Mouse (Mus musculus): ENCODE measurements around the gene Kif26b. TPM values are rescaled to one million over a fixed set of nuclear protein-coding genes. Genes with fewer than 3 reads are reported as not detected.

The Kif26b gene
- polyA plus RNA-seq, 1 experiment: 0.28 TPM

DNA sequence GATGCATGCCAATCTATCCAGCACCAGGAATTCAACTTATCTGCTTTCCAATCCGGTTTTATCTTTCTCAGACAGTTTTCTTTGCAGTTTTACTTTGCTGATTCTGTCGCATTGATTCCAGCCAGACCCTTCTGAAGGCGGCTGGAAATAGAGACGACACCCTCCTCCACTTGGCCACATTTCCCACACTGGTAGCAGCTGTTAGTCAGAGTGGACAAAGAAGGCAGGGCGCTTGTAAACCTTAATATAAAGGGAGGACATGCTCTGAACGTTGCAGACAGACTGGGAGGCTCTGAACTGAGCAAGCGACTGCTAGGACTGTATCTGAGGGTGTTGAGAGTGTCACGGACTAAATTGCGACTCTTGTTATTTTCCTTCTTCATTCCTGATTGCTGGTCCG, 11.3 kb downstream of the Kif26b start:
- no peak overlapping the region for H3K27ac ChIP-seq (ENCODE audit: insufficient read depth, low read depth, low read length)
- no peaks in the 10 kb centered on the region for H3K27me3 ChIP-seq (ENCODE audit: control insufficient read depth, insufficient read depth, low read length)
- no peak overlapping the region for H3K4me3 ChIP-seq (ENCODE audit: low read depth, low read length)
- TF ChIP-seq CTCF (IDR thresholded peaks at IDR 0.05; ENCODE audit: extremely low read depth, insufficient read length, insufficient replicate concordance, low read depth, low read length) (no peak), POLR2A (IDR thresholded peaks at IDR 0.05; ENCODE audit: low read depth, low read length) (no peak)
- 70% methylated on average over 10 of the region's 10 CpGs for WGBS
- no peaks in the 10 kb centered on the region for H3K36me3 ChIP-seq (ENCODE audit: control insufficient read depth, insufficient read depth, low read length)
- H3K4me1 ChIP-seq (ENCODE audit: control insufficient read depth, insufficient read depth, insufficient read length, low read length): no peaks in the 10 kb centered on the region; the same call in 1 of the 2 replicates

DNA sequence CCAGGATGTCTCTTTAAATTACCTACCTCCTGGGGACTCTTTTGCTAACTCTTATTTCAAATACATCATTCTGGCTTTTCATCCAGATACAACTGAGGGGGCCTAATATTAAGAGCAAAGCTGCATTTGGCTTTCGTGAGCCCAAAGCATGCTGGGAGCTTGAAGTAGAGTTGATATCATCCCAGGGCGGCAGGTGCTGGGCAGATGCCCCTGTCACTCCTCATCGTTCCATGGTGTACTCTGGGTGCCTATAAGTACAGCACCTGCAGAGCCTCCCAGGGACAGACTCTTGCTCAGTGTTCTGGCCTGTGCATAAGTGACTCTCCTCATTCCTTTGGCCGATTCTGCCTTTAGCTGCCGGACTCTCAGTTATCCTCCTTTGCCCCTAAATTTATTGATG, 13.5 kb downstream of the Kif26b start:
- H3K4me1 ChIP-seq (ENCODE audit: control insufficient read depth, insufficient read depth, insufficient read length, low read length): no peaks in the 10 kb centered on the region; the same call in 1 of the 2 replicates
- no peaks in the 10 kb centered on the region for H3K36me3 ChIP-seq (ENCODE audit: control insufficient read depth, insufficient read depth, low read length)
- TF ChIP-seq POLR2A (IDR thresholded peaks at IDR 0.05; ENCODE audit: low read depth, low read length) (no peak), CTCF (IDR thresholded peaks at IDR 0.05; ENCODE audit: extremely low read depth, insufficient read length, insufficient replicate concordance, low read depth, low read length) (no peak)
- no peak overlapping the region for H3K27ac ChIP-seq (ENCODE audit: insufficient read depth, low read depth, low read length)
- H3K27me3 ChIP-seq (ENCODE audit: control insufficient read depth, insufficient read depth, low read length): no peaks in the 10 kb centered on the region
- WGBS: 91% methylated on average over 5 of the region's 5 CpGs
- no peak overlapping the region for H3K4me3 ChIP-seq (ENCODE audit: low read depth, low read length)

DNA sequence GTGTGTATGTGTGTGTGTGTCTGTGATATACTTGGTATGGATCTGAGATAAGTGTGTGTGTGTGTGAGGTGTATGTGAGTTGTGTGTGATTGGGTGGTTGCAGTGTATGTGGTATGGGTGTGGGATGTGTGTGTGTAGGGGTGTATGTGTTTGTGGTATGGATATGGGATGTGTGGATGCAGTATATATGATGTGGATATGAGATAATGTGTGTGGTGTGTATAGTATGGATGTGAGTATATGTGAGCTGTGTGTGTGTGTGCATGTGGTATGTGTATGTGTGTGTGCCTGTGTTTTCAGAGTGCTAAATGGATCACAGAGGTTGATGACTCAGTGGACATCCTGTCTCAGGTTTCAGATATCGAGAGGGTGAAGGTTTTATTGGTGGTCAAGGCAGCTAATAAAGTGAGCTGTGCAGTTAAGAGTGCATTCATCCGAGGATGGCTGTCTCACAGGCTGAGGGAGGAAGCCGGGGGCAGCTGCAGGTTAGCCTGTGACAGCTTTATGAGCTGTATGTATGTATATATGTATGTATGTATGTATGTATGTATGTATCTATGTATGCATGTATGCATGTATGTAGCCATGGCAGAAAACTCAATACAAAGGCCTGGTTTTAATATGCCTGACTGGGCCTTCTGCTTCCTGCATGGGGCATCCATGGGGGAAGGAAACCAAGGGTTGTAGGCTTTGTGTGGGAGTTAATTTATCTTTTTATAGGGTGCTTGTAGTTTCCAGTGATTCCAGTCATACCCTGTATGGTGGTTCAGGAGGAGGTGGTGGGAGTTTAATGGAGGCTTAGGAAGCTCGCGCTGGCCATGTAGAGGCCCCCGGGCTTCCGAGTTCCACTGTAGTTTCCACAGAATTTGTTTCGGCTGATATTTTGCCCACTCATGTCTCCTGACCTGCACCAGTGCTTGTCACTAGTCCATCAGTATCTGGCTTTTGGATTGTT, 14.3 kb downstream of the Kif26b start:
- no peak for TF ChIP-seq POLR2A (IDR thresholded peaks at IDR 0.05; ENCODE audit: low read depth, low read length)
- no peak for TF ChIP-seq CTCF (IDR thresholded peaks at IDR 0.05; ENCODE audit: extremely low read depth, insufficient read length, insufficient replicate concordance, low read depth, low read length)
- H3K4me3 ChIP-seq (ENCODE audit: low read depth, low read length): no peak overlapping the region
- no peaks in the 10 kb centered on the region for H3K27me3 ChIP-seq (ENCODE audit: control insufficient read depth, insufficient read depth, low read length)
- no peak overlapping the region for H3K27ac ChIP-seq (ENCODE audit: insufficient read depth, low read depth, low read length)
- 89% methylated on average over 8 of the region's 8 CpGs for WGBS
- no peaks in the 10 kb centered on the region; the same call in 1 of the 2 replicates for H3K4me1 ChIP-seq (ENCODE audit: control insufficient read depth, insufficient read depth, insufficient read length, low read length)
- H3K36me3 ChIP-seq (ENCODE audit: control insufficient read depth, insufficient read depth, low read length): no peaks in the 10 kb centered on the region

DNA sequence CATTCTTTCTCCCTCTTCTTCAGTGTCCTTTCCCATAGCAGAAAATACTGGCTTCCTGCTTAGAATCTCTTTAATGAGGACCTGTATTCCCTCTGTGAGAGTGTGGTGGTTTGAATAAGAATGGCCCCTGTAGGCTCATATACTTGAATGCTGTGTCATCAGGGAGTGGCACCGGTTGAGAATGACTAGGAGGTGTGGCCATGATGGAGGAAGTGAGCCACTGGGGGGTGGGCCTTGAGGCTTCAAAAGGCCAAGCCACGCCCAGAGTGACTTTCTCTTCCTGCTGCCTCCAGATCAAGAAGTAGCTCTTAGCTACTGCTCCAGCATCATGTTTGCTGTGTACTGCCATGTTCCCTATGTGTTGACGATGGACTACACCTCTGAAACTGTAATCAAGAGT, 15.7 kb downstream of the Kif26b start:
- Histone ChIP-seq H3K4me3 (ENCODE audit: low read depth, low read length) (no peak overlapping the region), H3K36me3 (ENCODE audit: control insufficient read depth, insufficient read depth, low read length) (no peaks in the 10 kb centered on the region), H3K27me3 (ENCODE audit: control insufficient read depth, insufficient read depth, low read length) (no peaks in the 10 kb centered on the region), H3K27ac (ENCODE audit: insufficient read depth, low read depth, low read length) (no peak overlapping the region), H3K4me1 (ENCODE audit: control insufficient read depth, insufficient read depth, insufficient read length, low read length) (no peaks in the 10 kb centered on the region; the same call in 1 of the 2 replicates)
- TF ChIP-seq POLR2A (IDR thresholded peaks at IDR 0.05; ENCODE audit: low read depth, low read length) (no peak), CTCF (IDR thresholded peaks at IDR 0.05; ENCODE audit: extremely low read depth, insufficient read length, insufficient replicate concordance, low read depth, low read length) (no peak)
- 71% methylated on average over 3 of the region's 3 CpGs for WGBS

DNA sequence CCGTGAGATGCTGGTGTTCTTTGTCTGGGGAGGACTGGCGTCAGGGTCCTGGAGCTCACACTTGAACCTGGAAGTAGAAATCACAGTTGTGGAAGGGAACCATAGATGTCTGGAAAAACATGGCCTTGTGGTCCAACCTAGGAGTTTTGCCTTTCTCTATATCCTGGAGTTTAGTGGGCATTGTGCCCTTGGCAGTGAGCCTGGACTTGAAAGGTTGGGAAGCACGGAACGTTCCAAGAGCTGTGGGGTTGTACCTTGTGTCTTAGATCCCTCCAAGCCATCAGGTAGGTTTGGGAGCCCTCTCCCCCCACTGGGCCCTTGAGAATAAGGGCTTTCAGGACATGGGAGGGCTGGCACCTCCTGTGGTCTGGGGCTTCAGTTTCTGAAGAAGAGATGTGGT, 20.7 kb downstream of the Kif26b start:
- Histone ChIP-seq H3K4me1 (ENCODE audit: control insufficient read depth, insufficient read depth, insufficient read length, low read length) (no peaks in the 10 kb centered on the region; the same call in 1 of the 2 replicates), H3K27me3 (ENCODE audit: control insufficient read depth, insufficient read depth, low read length) (no peaks in the 10 kb centered on the region), H3K4me3 (ENCODE audit: low read depth, low read length) (no peak overlapping the region), H3K36me3 (ENCODE audit: control insufficient read depth, insufficient read depth, low read length) (no peaks in the 10 kb centered on the region), H3K27ac (ENCODE audit: insufficient read depth, low read depth, low read length) (no peak overlapping the region)
- WGBS: 65% methylated on average over 4 of the region's 4 CpGs
- TF ChIP-seq CTCF (IDR thresholded peaks at IDR 0.05; ENCODE audit: extremely low read depth, insufficient read length, insufficient replicate concordance, low read depth, low read length) (no peak), POLR2A (IDR thresholded peaks at IDR 0.05; ENCODE audit: low read depth, low read length) (no peak)

DNA sequence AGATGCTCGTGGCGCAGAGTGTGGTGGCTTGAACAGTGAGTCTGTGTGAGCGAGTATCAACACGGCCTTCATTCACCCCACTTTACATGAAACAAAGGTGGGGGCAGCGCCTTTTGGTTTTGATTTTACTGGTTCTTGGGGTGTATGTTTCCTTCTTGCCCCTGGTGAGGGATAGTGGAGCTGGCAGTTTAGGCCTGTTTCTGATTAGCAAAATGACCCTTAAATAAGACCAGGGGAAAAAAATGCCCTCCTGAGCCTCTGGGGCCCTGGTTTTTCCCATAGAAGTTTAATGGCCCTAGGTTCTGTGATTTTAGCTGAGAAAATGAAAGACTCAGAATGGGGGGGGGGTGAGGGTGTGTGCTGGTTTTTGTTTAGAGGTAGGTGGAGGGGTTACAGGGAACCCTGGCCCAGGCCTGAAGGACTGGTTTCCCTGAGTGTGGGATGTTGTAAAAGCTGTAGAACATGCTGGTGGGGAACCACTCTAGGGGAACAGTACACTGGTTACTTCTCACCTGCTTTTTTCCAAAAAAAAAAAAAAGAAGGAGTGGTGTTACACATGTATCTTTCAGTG, 21.6 kb downstream of the Kif26b start:
- Histone ChIP-seq H3K4me3 (ENCODE audit: low read depth, low read length) (no peak overlapping the region), H3K4me1 (ENCODE audit: control insufficient read depth, insufficient read depth, insufficient read length, low read length) (no peaks in the 10 kb centered on the region), H3K36me3 (ENCODE audit: control insufficient read depth, insufficient read depth, low read length) (no peaks in the 10 kb centered on the region), H3K27me3 (ENCODE audit: control insufficient read depth, insufficient read depth, low read length) (no peaks in the 10 kb centered on the region), H3K27ac (ENCODE audit: insufficient read depth, low read depth, low read length) (no peak overlapping the region)
- 95% methylated on average over 5 of the region's 5 CpGs for WGBS
- TF ChIP-seq CTCF (IDR thresholded peaks at IDR 0.05; ENCODE audit: extremely low read depth, insufficient read length, insufficient replicate concordance, low read depth, low read length): no peak
- TF ChIP-seq POLR2A (IDR thresholded peaks at IDR 0.05; ENCODE audit: low read depth, low read length): no peak

DNA sequence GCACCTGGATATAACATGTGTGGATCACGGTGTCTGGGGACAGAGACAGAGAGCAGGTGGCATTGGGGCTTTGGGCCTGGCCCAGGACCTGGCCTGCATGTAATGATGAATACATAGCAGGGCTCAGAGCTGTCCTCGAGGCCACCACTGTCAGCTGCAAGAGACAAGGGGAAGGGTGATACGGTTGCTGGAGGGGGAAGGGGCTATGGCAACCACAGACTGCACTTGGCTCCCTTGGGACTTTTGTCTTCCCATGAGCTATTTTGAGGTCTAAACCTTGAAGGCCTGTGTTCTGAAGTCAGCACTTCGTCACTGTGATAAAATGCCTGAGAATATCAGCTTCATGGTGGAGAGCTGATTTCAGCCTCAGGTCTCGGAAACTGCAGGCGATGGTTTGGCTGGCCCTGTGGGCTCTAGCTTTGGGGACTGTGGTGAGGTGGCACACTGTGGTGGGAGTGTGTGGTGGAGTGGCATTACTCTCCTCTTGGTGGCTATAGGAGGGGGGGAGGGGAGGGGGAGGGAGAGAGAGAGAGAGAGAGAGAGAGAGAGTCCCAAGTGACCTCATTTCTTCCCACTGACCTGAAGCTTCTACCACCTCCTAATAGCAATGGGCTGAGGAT, 23.5 kb downstream of the Kif26b start:
- Histone ChIP-seq H3K27ac (ENCODE audit: insufficient read depth, low read depth, low read length) (no peak overlapping the region), H3K27me3 (ENCODE audit: control insufficient read depth, insufficient read depth, low read length) (no peaks in the 10 kb centered on the region), H3K36me3 (ENCODE audit: control insufficient read depth, insufficient read depth, low read length) (no peaks in the 10 kb centered on the region), H3K4me1 (ENCODE audit: control insufficient read depth, insufficient read depth, insufficient read length, low read length) (no peaks in the 10 kb centered on the region), H3K4me3 (ENCODE audit: low read depth, low read length) (no peak overlapping the region)
- TF ChIP-seq POLR2A (IDR thresholded peaks at IDR 0.05; ENCODE audit: low read depth, low read length): no peak
- TF ChIP-seq CTCF (IDR thresholded peaks at IDR 0.05; ENCODE audit: extremely low read depth, insufficient read length, insufficient replicate concordance, low read depth, low read length): no peak
- 90% methylated on average over 6 of the region's 6 CpGs for WGBS
